ENCODE assay signal across 8 mouse cellular contexts in the genomic region with DNA sequence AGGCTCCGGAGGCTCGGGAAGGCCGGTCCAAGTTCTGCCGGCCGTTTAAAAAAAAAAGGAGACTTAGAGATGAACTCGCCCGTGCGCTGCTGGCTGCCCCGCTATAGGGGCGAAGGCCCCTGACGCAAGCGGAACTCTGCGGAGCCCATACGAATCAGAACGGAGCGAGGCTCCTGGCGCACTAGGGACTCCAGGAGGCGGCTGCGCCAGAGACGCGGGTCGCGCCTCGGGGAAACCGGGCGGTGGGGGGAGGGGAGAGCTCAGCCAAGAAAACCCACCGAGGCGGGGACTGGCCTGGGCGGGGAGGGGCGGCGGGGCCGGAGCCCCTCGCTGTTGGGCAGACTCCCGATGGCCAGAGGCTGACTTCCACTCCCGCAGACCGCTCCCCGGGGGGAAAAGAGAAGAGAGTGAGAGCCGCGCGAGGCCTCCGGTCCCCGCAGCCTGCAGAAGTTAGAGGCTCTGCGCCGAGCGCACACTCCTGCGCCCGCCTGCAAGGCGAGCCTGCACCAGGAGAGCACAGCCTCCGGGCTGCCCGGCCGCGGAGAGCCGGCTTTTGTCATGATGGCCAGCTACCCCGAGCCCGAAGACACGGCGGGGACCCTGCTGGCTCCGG. TPM values are rescaled to one million over a fixed set of nuclear protein-coding genes. Genes with fewer than 3 reads are reported as not detected.
A peak's percentile ranks its signal among the peaks of the same experiment; 100 is the strongest.
DNase-seq lines count a peak whose midpoint lies in the region; ATAC-seq lines count a peak whose summit lies in the region.

Gene Foxl2, plus strand, starts transcription at position 186 of the 613 bp plus-strand sequence.

- intact Hi-C loops in heart, postnatal 36 days (cut with DNase I): no loop called here

- no peak within 1 kb of the TSS for H3K27ac ChIP-seq in lung, embryonic 15.5 days
- H3K27ac ChIP-seq in embryonic facial prominence, embryonic 11.5 days (replicated peaks; ENCODE audit: low read depth, low read length): peak within 1 kb of the TSS; percentile 72
- no peak within 1 kb of the TSS for H3K27ac ChIP-seq in liver, embryonic 15.5 days (replicated peaks)
- no peak within 1 kb of the TSS for H3K27ac ChIP-seq in stomach, embryonic 16.5 days (ENCODE audit: low read length)

- peak within 1 kb of the TSS; percentile 88 for H3K4me2 ChIP-seq in lung, embryonic 15.5 days
- H3K4me2 ChIP-seq in embryonic facial prominence, embryonic 11.5 days (ENCODE audit: low read depth, low read length): peak within 1 kb of the TSS; percentile 91
- peak within 1 kb of the TSS; percentile 49 for H3K4me2 ChIP-seq in liver, embryonic 15.5 days
- peak within 1 kb of the TSS; percentile 70 for H3K4me2 ChIP-seq in stomach, embryonic 16.5 days (ENCODE audit: low read depth, low read length)

- DNase-seq in lung, adult 18-20 months: no peak
- peak; percentile 71 for DNase-seq in embryonic facial prominence, embryonic 11.5 days (ENCODE audit: low spot score)
- DNase-seq in heart, postnatal 36 days: peak; percentile 24 to 37
- no peak for DNase-seq in right cerebral cortex, postnatal 4 days
- no peak for DNase-seq in B cell, adult 2 months

- H3K36me3 ChIP-seq in lung, embryonic 15.5 days: no peaks in the 10 kb centered on the region
- no peaks in the 10 kb centered on the region for H3K36me3 ChIP-seq in embryonic facial prominence, embryonic 11.5 days (replicated peaks; ENCODE audit: control insufficient read depth, insufficient read depth, low read depth, low read length)
- H3K36me3 ChIP-seq in liver, embryonic 15.5 days (replicated peaks): no peaks in the 10 kb centered on the region
- H3K36me3 ChIP-seq in stomach, embryonic 16.5 days (ENCODE audit: control insufficient read depth, insufficient read depth, low read length): no peaks in the 10 kb centered on the region

- WGBS in lung, embryonic 15.5 days: under 1% methylated on average over 52 of the region's 58 CpGs
- WGBS in embryonic facial prominence, embryonic 11.5 days: under 1% methylated on average over 58 of the region's 58 CpGs
- WGBS in liver, embryonic 15.5 days (ENCODE audit: insufficient replicate concordance): under 1% methylated on average over 58 of the region's 58 CpGs
- under 1% methylated on average over 50 of the region's 58 CpGs for WGBS in stomach, embryonic 16.5 days

- H3K4me3 ChIP-seq in lung, embryonic 15.5 days: peak within 1 kb of the TSS; percentile 42
- peak within 1 kb of the TSS; percentile 49 for H3K4me3 ChIP-seq in embryonic facial prominence, embryonic 11.5 days (ENCODE audit: low read depth, low read length)
- peak within 1 kb of the TSS; percentile 32 for H3K4me3 ChIP-seq in liver, embryonic 15.5 days (replicated peaks)
- peak within 1 kb of the TSS; percentile 42 for H3K4me3 ChIP-seq in stomach, embryonic 16.5 days (replicated peaks; ENCODE audit: low read length)

- peak within 1 kb of the TSS; percentile 10; the same call in 1 of the 2 replicates for H3K9ac ChIP-seq in lung, embryonic 15.5 days
- peak within 1 kb of the TSS; percentile 68 for H3K9ac ChIP-seq in embryonic facial prominence, embryonic 11.5 days (replicated peaks; ENCODE audit: low read length)
- no peak within 1 kb of the TSS for H3K9ac ChIP-seq in liver, embryonic 15.5 days
- H3K9ac ChIP-seq in stomach, embryonic 16.5 days (ENCODE audit: low read length): peak within 1 kb of the TSS; percentile 14; the same call in 1 of the 2 replicates

- H3K4me1 ChIP-seq in lung, embryonic 15.5 days: peaks cover 27% of the 10 kb centered on the region
- peaks cover 9% of the 10 kb centered on the region for H3K4me1 ChIP-seq in embryonic facial prominence, embryonic 11.5 days (ENCODE audit: control insufficient read depth, insufficient read depth, low read length)
- H3K4me1 ChIP-seq in liver, embryonic 15.5 days (replicated peaks): peaks cover 25% of the 10 kb centered on the region
- H3K4me1 ChIP-seq in stomach, embryonic 16.5 days (ENCODE audit: control insufficient read depth, insufficient read depth, low read length): peaks cover 25% of the 10 kb centered on the region

- ATAC-seq in lung, embryonic 15.5 days (ENCODE audit: borderline replicate concordance, extremely low read depth, low FRiP score, low TSS enrichment): peak; percentile 56
- peak; percentile 60 for ATAC-seq in embryonic facial prominence, embryonic 11.5 days (replicated peaks; ENCODE audit: insufficient number of reproducible peaks, low FRiP score, low TSS enrichment, low read depth)
- ATAC-seq in liver, embryonic 15.5 days (ENCODE audit: insufficient read depth): no peak
- peak; percentile 35; the same call in 1 of the 2 replicates for ATAC-seq in stomach, embryonic 16.5 days (ENCODE audit: insufficient read depth, low FRiP score)

- H3K9me3 ChIP-seq in lung, embryonic 15.5 days: no peaks in the 10 kb centered on the region
- no peaks in the 10 kb centered on the region for H3K9me3 ChIP-seq in embryonic facial prominence, embryonic 11.5 days (replicated peaks; ENCODE audit: control insufficient read depth, low read length)
- H3K9me3 ChIP-seq in liver, embryonic 15.5 days (replicated peaks): no peaks in the 10 kb centered on the region
- H3K9me3 ChIP-seq in stomach, embryonic 16.5 days (replicated peaks; ENCODE audit: control insufficient read depth, low read length): no peaks in the 10 kb centered on the region

- H3K27me3 ChIP-seq in lung, embryonic 15.5 days: peaks cover 99% of the 10 kb centered on the region
- peaks cover 69% of the 10 kb centered on the region for H3K27me3 ChIP-seq in embryonic facial prominence, embryonic 11.5 days (ENCODE audit: control insufficient read depth, insufficient read depth, low read length)
- H3K27me3 ChIP-seq in liver, embryonic 15.5 days: peaks cover 100% of the 10 kb centered on the region
- peaks cover 91% of the 10 kb centered on the region for H3K27me3 ChIP-seq in stomach, embryonic 16.5 days (ENCODE audit: control insufficient read depth, insufficient read depth, low read length)

RNA-seq across cellular contexts. Expression of gene Foxl2, which starts in this region (rescaled TPM):
- not detected in 2 replicates for polyA plus RNA-seq in lung, embryonic 15.5 days (2015; fragmentation: Nextera tagmentation; extraction: Ambion mirVana)
- 4.4 and 4.9 TPM in 2 replicates for polyA plus RNA-seq in embryonic facial prominence, embryonic 11.5 days (2014; fragmentation: Nextera tagmentation; extraction: Ambion mirVana)
- not detected for total RNA-seq in heart, postnatal 36 days (2021)
- polyA plus RNA-seq in liver, embryonic 15.5 days (2015; fragmentation: Nextera tagmentation; extraction: Ambion mirVana): not detected in 2 replicates
- not detected in 2 replicates for polyA plus RNA-seq in stomach, embryonic 16.5 days (2015; fragmentation: Nextera tagmentation; extraction: Ambion mirVana)

Comparison
In these comparisons a context has a peak if more than half of its experiments do, and no peak if none do; other contexts are left out.
1. Peak in ATAC-seq, H3K4me3 ChIP-seq, H3K9ac ChIP-seq and H3K4me2 ChIP-seq in lung, embryonic 15.5 days; RNA of the gene not detected or under 1 TPM.
2. Peak in DNase-seq in heart, postnatal 36 days; RNA of the gene not detected or under 1 TPM.
3. Peak in ATAC-seq, H3K4me3 ChIP-seq, H3K9ac ChIP-seq and H3K4me2 ChIP-seq in stomach, embryonic 16.5 days; RNA of the gene not detected or under 1 TPM.